Mouse (Mus musculus) kidney, embryonic 15.5 days (tissue): ENCODE data around the gene Amer2. TPM values are rescaled to one million over a fixed set of nuclear protein-coding genes. Genes with fewer than 3 reads are reported as not detected.
"Not testable (repeated sequence)": the region's sequence is repeated elsewhere in the genome, so short reads cannot be mapped to it uniquely, and the experiment has no call there.

Experiments used
- ATAC-seq: fragments of 200-750 bp; cut with Nextera tagmentation; replicated peaks from 2 replicates; pipeline ENCODE4 v1.8.0; 2017; ENCODE audit warnings: moderate TSS enrichment; ENCODE audit not compliant: low FRiP score
- H3K27ac ChIP-seq: fragments of 300-500 bp; sonication (generic); 2 replicates; pipeline ENCODE4 v1.5.1; 2015; ENCODE audit warnings: mild to moderate bottlenecking, inconsistent platforms
- H3K27me3 ChIP-seq: fragments of 300-500 bp; sonication (generic); 2 replicates; pipeline ENCODE4 v1.6.1; 2015; ENCODE audit warnings: inconsistent platforms
- H3K36me3 ChIP-seq: fragments of 300-500 bp; sonication (generic); 2 replicates; pipeline ENCODE4 v1.6.1; 2015; ENCODE audit warnings: inconsistent platforms
- H3K4me1 ChIP-seq: fragments of 300-500 bp; sonication (generic); 2 replicates; pipeline ENCODE4 v1.6.1; 2015; ENCODE audit warnings: inconsistent platforms
- H3K4me2 ChIP-seq: fragments of 300-500 bp; sonication (generic); 2 replicates; pipeline ENCODE4 v1.6.1; 2015; ENCODE audit warnings: moderate library complexity, mild to moderate bottlenecking, inconsistent platforms
- H3K4me3 ChIP-seq: fragments of 300-500 bp; sonication (generic); replicated peaks from 2 replicates; pipeline ENCODE4 v1.5.1; 2015; ENCODE audit warnings: mild to moderate bottlenecking, inconsistent platforms
- H3K9ac ChIP-seq: fragments of 300-500 bp; sonication (generic); 2 replicates; pipeline ENCODE4 v1.6.1; 2015; ENCODE audit warnings: mild to moderate bottlenecking, inconsistent platforms
- H3K9me3 ChIP-seq: fragments of 300-500 bp; sonication (generic); replicated peaks from 2 replicates; pipeline ENCODE4 v1.6.1; 2016; ENCODE audit warnings: inconsistent platforms
- WGBS: fragments of 180-500 bp; shearing (Covaris S2); methylation state at CpG from one replicate; pipeline ENCODE4 v1.1.7; 2015; ENCODE audit warnings: mixed read lengths; 5-methylcytosine and 5-hydroxymethylcytosine counted together
- polyA plus RNA-seq: library from polyadenylated mRNA; unstranded; fragments of >200 nt; fragmentation: Nextera tagmentation; extraction: Ambion mirVana; gene quantifications from 2 replicates; pipeline ENCODE4 v1.2.1, GENCODE M21; 2015

Amer2 gene
- polyA plus RNA-seq, result 2.6 and 2.8 TPM in 2 replicates

- no peak for ATAC-seq
- H3K4me3 ChIP-seq, result no peak within 1 kb of the TSS
- no peaks in the 10 kb centered on the region for H3K36me3 ChIP-seq
- no peak within 1 kb of the TSS for H3K9ac ChIP-seq
- H3K27me3 ChIP-seq, result peaks cover 21% of the 10 kb centered on the region
- no peaks in the 10 kb centered on the region for H3K9me3 ChIP-seq
- H3K4me1 ChIP-seq, result peaks cover 6% of the 10 kb centered on the region
- no peak within 1 kb of the TSS for H3K4me2 ChIP-seq
- H3K27ac ChIP-seq, result no peak within 1 kb of the TSS
- 48% methylated on average over 1 of the region's 1 CpGs for WGBS
Observed at GRCm38 (mm10) chr14:60372821-60373309, at the start of gene Amer2. TSS of gene Amer2 (plus strand) at chr14:60373259.

GRCm38 (mm10) chr14:60340001-60340400 is 33.1 kb upstream of the Amer2 start:
- H3K4me3 ChIP-seq, H3K4me2 ChIP-seq, H3K9me3 ChIP-seq, H3K27ac ChIP-seq, H3K9ac ChIP-seq, H3K27me3 ChIP-seq, H3K4me1 ChIP-seq, ATAC-seq, H3K36me3 ChIP-seq: not testable (repeated sequence)
- 79% methylated on average over 5 of the region's 5 CpGs for WGBS

- Histone ChIP-seq H3K4me3 (no peak overlapping the region), H3K9ac (no peak overlapping the region), H3K4me2 (no peak overlapping the region), H3K27ac (no peak overlapping the region), H3K4me1 (no peaks in the 10 kb centered on the region), H3K9me3 (no peaks in the 10 kb centered on the region), H3K27me3 (no peaks in the 10 kb centered on the region), H3K36me3 (no peaks in the 10 kb centered on the region)
- no peak for ATAC-seq
- WGBS, result 77% methylated on average over 4 of the region's 4 CpGs
Observed at GRCm38 (mm10) chr14:60340570-60340969, 32.5 kb upstream of the Amer2 start.

GRCm38 (mm10) chr14:60345326-60345876 is 27.7 kb upstream of the Amer2 start:
- Histone ChIP-seq H3K4me1 (no peaks in the 10 kb centered on the region), H3K36me3 (no peaks in the 10 kb centered on the region), H3K9ac (no peak overlapping the region), H3K27me3 (no peaks in the 10 kb centered on the region), H3K4me3 (no peak overlapping the region), H3K4me2 (no peak overlapping the region), H3K27ac (no peak overlapping the region), H3K9me3 (no peaks in the 10 kb centered on the region)
- 96% methylated on average over 6 of the region's 6 CpGs for WGBS
- no peak for ATAC-seq

GRCm38 (mm10) chr14:60358347-60358746 is 14.7 kb upstream of the Amer2 start:
- Histone ChIP-seq H3K27ac (no peak overlapping the region), H3K4me3 (no peak overlapping the region), H3K9me3 (no peaks in the 10 kb centered on the region), H3K27me3 (no peaks in the 10 kb centered on the region), H3K4me1 (no peaks in the 10 kb centered on the region), H3K36me3 (no peaks in the 10 kb centered on the region), H3K9ac (no peak overlapping the region), H3K4me2 (no peak overlapping the region)
- WGBS, result 85% methylated on average over 5 of the region's 5 CpGs
- ATAC-seq, result no peak

GRCm38 (mm10) chr14:60361380-60362212 is 11.5 kb upstream of the Amer2 start:
- Histone ChIP-seq H3K36me3 (no peaks in the 10 kb centered on the region), H3K27ac (no peak overlapping the region), H3K9ac (no peak overlapping the region), H3K4me2 (no peak overlapping the region), H3K4me3 (no peak overlapping the region), H3K4me1 (no peaks in the 10 kb centered on the region), H3K9me3 (no peaks in the 10 kb centered on the region), H3K27me3 (no peaks in the 10 kb centered on the region)
- no peak for ATAC-seq
- WGBS, result 59% methylated on average over 9 of the region's 9 CpGs

- Histone ChIP-seq H3K4me2 (no peak overlapping the region), H3K27ac (no peak overlapping the region), H3K27me3 (no peaks in the 10 kb centered on the region), H3K9ac (no peak overlapping the region), H3K4me1 (no peaks in the 10 kb centered on the region), H3K9me3 (no peaks in the 10 kb centered on the region), H3K36me3 (no peaks in the 10 kb centered on the region), H3K4me3 (no peak overlapping the region)
- no peak for ATAC-seq
- WGBS, result 31% methylated on average over 1 of the region's 1 CpGs
Observed at GRCm38 (mm10) chr14:60366729-60367128, 6.3 kb upstream of the Amer2 start.

GRCm38 (mm10) chr14:60368769-60369666 is 4.0 kb upstream of the Amer2 start:
- H3K4me3 ChIP-seq, result no peak overlapping the region
- H3K9ac ChIP-seq, result no peak overlapping the region
- H3K9me3 ChIP-seq, result no peaks in the 10 kb centered on the region
- H3K4me1 ChIP-seq, result no peaks in the 10 kb centered on the region
- 74% methylated on average over 9 of the region's 9 CpGs for WGBS
- H3K27me3 ChIP-seq, result peaks cover 9% of the 10 kb centered on the region; the same call in 1 of the 2 replicates
- H3K4me2 ChIP-seq, result no peak overlapping the region
- no peak overlapping the region for H3K27ac ChIP-seq
- ATAC-seq, result no peak
- no peaks in the 10 kb centered on the region for H3K36me3 ChIP-seq

- no peak overlapping the region for H3K9ac ChIP-seq
- H3K4me2 ChIP-seq, result no peak overlapping the region
- ATAC-seq, result no peak
- H3K27ac ChIP-seq, result no peak overlapping the region
- no peaks in the 10 kb centered on the region for H3K9me3 ChIP-seq
- 77% methylated on average over 5 of the region's 5 CpGs for WGBS
- peaks cover 12% of the 10 kb centered on the region; the same call in 1 of the 2 replicates for H3K27me3 ChIP-seq
- H3K4me1 ChIP-seq, result no peaks in the 10 kb centered on the region
- no peaks in the 10 kb centered on the region for H3K36me3 ChIP-seq
- H3K4me3 ChIP-seq, result no peak overlapping the region
Observed at GRCm38 (mm10) chr14:60369667-60370315, 3.3 kb upstream of the Amer2 start.

- no peak overlapping the region for H3K4me2 ChIP-seq
Observed at GRCm38 (mm10) chr14:60377107-60377506, 4.0 kb downstream of the Amer2 start.

GRCm38 (mm10) chr14:60377546-60377945 is 4.5 kb downstream of the Amer2 start:
- peak overlapping the region; percentile 97 for H3K4me2 ChIP-seq
- ATAC-seq, result no peak
- no peak overlapping the region for H3K27ac ChIP-seq
- WGBS, result 36% methylated on average over 10 of the region's 10 CpGs
- H3K4me3 ChIP-seq, result peak overlapping the region; percentile 61
- H3K36me3 ChIP-seq, result no peaks in the 10 kb centered on the region
- H3K9ac ChIP-seq, result no peak overlapping the region
- H3K9me3 ChIP-seq, result no peaks in the 10 kb centered on the region
- H3K27me3 ChIP-seq, result peaks cover 47% of the 10 kb centered on the region
- H3K4me1 ChIP-seq, result peaks cover 22% of the 10 kb centered on the region

More at GRCm38 (mm10) chr14:60377107-60377506, 4.0 kb downstream of the Amer2 start:
- Histone ChIP-seq H3K4me3 (no peak overlapping the region), H3K36me3 (no peaks in the 10 kb centered on the region), H3K4me1 (peaks cover 22% of the 10 kb centered on the region), H3K27me3 (peaks cover 49% of the 10 kb centered on the region), H3K9me3 (no peaks in the 10 kb centered on the region), H3K27ac (no peak overlapping the region), H3K9ac (no peak overlapping the region)
- ATAC-seq, result no peak
- 69% methylated on average over 2 of the region's 2 CpGs for WGBS
